Mouse (Mus musculus) ES-Bruce4 (cell line): ENCODE results near the gene Esrrg.

ENCODE experiments used
- CTCF ChIP-seq: IDR thresholded peaks from one replicate; pipeline ENCODE4 v1.8.1; 2011; ENCODE audit warnings: low read depth, low read length
- EP300 ChIP-seq: IDR thresholded peaks from 2 replicates; pipeline ENCODE4 v1.6.1; 2011; ENCODE audit warnings: low read depth, low read length; ENCODE audit not compliant: insufficient read depth
- POLR2A ChIP-seq: IDR thresholded peaks from one replicate; pipeline ENCODE4 v1.8.1; 2011; ENCODE audit warnings: low read length; ENCODE audit not compliant: insufficient read depth

GRCm38 (mm10) chr1:188031276-188031675, 422.7 kb downstream of the Esrrg start:
- no peak for TF ChIP-seq CTCF
- TF ChIP-seq POLR2A = no peak
- TF ChIP-seq EP300 = no peak
